Mouse (Mus musculus) hindbrain, embryonic 13.5 days (tissue): ENCODE results near the gene Hyou1. TPM values are rescaled to one million over a fixed set of nuclear protein-coding genes. Genes with fewer than 3 reads are reported as not detected.

Experiments used
- ATAC-seq: fragments of 200-750 bp; cut with Nextera tagmentation; 2 replicates; pipeline ENCODE4 v1.8.0; 2017; ENCODE audit warnings: moderate TSS enrichment; ENCODE audit not compliant: low FRiP score
- H3K27ac ChIP-seq: fragments of 300-500 bp; sonication (generic); 2 replicates; pipeline ENCODE4 v1.5.1; 2015; ENCODE audit warnings: inconsistent platforms, mild to moderate bottlenecking, moderate library complexity
- H3K27me3 ChIP-seq: fragments of 300-500 bp; sonication (generic); 2 replicates; pipeline ENCODE4 v1.6.1; 2015; ENCODE audit warnings: mild to moderate bottlenecking, inconsistent platforms
- H3K36me3 ChIP-seq: fragments of 300-500 bp; sonication (generic); 2 replicates; pipeline ENCODE4 v1.6.1; 2015; ENCODE audit warnings: mild to moderate bottlenecking, inconsistent platforms
- H3K4me1 ChIP-seq: fragments of 300-500 bp; sonication (generic); replicated peaks from 2 replicates; pipeline ENCODE4 v1.6.1; 2015; ENCODE audit warnings: inconsistent platforms
- H3K4me2 ChIP-seq: fragments of 300-500 bp; sonication (generic); 2 replicates; pipeline ENCODE4 v1.6.1; 2015; ENCODE audit warnings: inconsistent platforms, mild to moderate bottlenecking, moderate library complexity
- H3K4me3 ChIP-seq: fragments of 300-500 bp; sonication (generic); 2 replicates; pipeline ENCODE4 v1.5.1; 2015; ENCODE audit warnings: mild to moderate bottlenecking, inconsistent platforms
- H3K9ac ChIP-seq: fragments of 300-500 bp; sonication (generic); 2 replicates; pipeline ENCODE4 v1.6.1; 2015; ENCODE audit warnings: mild to moderate bottlenecking, inconsistent platforms
- H3K9me3 ChIP-seq: fragments of 300-500 bp; sonication (generic); 2 replicates; pipeline ENCODE4 v1.6.1; 2016; ENCODE audit warnings: inconsistent platforms
- WGBS: fragments of 180-500 bp; shearing (Covaris S2); methylation state at CpG from one replicate; pipeline ENCODE4 v1.1.7; 2015; 5-methylcytosine and 5-hydroxymethylcytosine counted together
- polyA plus RNA-seq: library from polyadenylated mRNA; unstranded; fragments of >200 nt; fragmentation: Nextera tagmentation; extraction: Ambion mirVana; gene quantifications from 2 replicates; pipeline ENCODE4 v1.2.1, GENCODE M21; 2015

Hyou1 gene
- polyA plus RNA-seq, 1 experiment from 2014 or later, result 27.7 TPM

DNA sequence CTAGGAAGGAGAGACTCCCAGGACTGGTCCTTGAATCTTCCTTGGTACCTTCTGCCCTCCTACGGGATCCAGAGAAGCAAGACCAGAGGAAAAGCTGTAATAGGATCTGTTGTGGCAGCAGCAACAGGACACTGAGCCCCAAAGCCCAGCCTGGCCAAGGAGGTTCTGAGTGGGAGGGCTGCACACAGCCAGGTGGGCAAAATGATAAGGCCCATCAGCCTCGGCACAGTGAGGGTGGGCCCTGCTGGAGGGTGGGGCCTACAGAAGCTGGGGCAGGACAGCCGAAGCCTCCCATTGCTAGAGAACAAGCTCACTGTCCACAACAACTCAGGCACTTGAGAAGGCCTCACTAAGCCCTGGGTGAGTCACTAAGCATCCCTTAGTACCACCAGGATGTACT, 37.1 kb upstream of the Hyou1 start:
- ATAC-seq, result no peak
- H3K4me2 ChIP-seq, result no peak overlapping the region

DNA sequence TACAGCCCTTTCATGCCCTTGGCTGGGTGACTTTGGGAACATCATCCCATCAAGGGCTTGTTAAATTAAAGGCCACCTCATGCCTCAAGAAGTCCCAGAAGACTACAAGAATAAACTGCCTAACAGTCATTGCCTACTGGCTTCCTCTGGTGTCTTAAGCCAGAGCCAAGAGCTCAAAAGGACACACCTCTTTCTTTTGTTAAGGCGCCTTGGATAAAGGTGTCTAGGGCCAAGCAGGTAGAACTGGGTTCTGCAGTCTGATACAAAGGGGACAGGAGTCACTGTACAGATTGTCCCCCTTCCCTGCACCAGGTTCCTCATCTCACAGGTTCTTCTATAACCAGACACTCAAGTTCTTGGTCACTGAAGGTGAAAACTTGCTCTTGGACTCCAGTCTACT, 36.7 kb upstream of the Hyou1 start:
- H3K9ac ChIP-seq, result no peak overlapping the region; the same call in 1 of the 2 replicates
- peak overlapping the region; percentile 63 for H3K4me2 ChIP-seq
- ATAC-seq, result no peak

More for the DNA sequence above, 37.1 kb upstream of the Hyou1 start:
- no peak overlapping the region for H3K27ac ChIP-seq
- peaks cover 37% of the 10 kb centered on the region for H3K36me3 ChIP-seq
- peaks cover 21% of the 10 kb centered on the region for H3K4me1 ChIP-seq
- no peaks in the 10 kb centered on the region for H3K27me3 ChIP-seq
- 86% methylated on average over 3 of the region's 3 CpGs for WGBS
- no peaks in the 10 kb centered on the region for H3K9me3 ChIP-seq
- H3K9ac ChIP-seq, result peak overlapping the region; percentile 15; the same call in 1 of the 2 replicates
- no peak overlapping the region for H3K4me3 ChIP-seq

DNA sequence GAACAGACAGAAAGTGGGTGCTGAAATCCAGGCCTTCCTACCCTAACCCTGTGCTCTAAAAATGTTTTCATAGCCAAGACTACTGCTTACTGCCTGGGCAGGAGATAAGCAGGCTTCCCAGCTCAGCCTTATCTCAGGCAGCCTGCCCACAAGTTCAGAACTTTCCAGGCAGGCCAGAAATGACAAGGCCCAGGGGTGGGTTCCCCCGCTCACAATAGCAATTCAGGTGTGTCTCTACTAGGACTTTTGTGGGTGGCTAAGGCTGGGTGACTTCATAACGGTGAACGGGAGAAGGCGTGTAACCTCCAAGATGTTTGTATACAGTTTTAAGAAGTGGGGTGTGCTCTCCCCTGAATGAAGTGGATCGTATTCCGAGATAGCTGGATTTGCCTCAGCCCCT, 36.0 kb upstream of the Hyou1 start:
- Histone ChIP-seq H3K4me3 (peak overlapping the region; percentile 77), H3K4me2 (peak overlapping the region; percentile 63), H3K36me3 (peaks cover 45% of the 10 kb centered on the region), H3K27me3 (no peaks in the 10 kb centered on the region), H3K27ac (peak overlapping the region; percentile 98), H3K9ac (peak overlapping the region; percentile 84), H3K9me3 (no peaks in the 10 kb centered on the region), H3K4me1 (peaks cover 12% of the 10 kb centered on the region)
- 15% methylated on average over 6 of the region's 6 CpGs for WGBS
- no peak for ATAC-seq

More for the DNA sequence above, 36.7 kb upstream of the Hyou1 start:
- Histone ChIP-seq H3K27me3 (no peaks in the 10 kb centered on the region), H3K4me1 (peaks cover 16% of the 10 kb centered on the region), H3K36me3 (peaks cover 39% of the 10 kb centered on the region), H3K27ac (no peak overlapping the region), H3K9me3 (no peaks in the 10 kb centered on the region), H3K4me3 (no peak overlapping the region)
- WGBS, result 100% methylated on average over 1 of the region's 1 CpGs

DNA sequence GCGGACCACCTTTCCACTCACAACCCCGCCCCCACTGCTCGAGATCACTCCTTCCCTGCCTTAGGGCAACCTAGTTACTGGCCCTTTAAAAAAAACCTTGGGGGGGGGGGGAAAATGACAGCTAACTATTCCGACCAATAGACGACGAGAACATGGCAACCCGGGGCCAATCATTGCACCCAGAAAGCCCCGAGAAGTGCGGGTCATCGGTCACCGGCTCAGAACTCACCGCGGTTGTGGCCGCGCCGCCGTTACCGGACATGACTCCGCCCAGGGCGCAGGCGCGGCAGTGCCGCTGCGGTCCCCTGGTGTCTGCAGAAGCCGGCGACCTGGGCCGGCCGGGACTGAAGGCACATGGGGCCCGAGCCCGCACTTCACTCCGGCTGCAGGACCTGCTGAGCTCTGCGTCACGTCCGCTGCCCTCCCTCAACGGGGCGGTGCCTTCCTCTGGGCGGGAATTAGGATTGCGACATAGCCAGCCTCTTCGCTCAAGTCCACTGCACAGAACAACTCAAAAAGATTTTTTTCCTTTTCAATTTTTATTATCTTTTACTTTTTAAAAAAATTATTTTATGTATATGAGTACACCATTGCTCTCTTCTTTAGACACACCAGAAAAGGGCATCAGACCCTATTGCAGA, 35.4 kb upstream of the Hyou1 start, which contains the start of gene Hmbs:
Gene Hmbs, minus strand, starts transcription at position 448 of the 641 bp plus-strand sequence.
- Histone ChIP-seq H3K27ac (peak within 1 kb of the TSS; percentile 98), H3K27me3 (no peaks in the 10 kb centered on the region), H3K4me2 (peak within 1 kb of the TSS; percentile 63), H3K4me3 (peak within 1 kb of the TSS; percentile 77), H3K36me3 (peaks cover 47% of the 10 kb centered on the region), H3K9me3 (no peaks in the 10 kb centered on the region), H3K9ac (peak within 1 kb of the TSS; percentile 84), H3K4me1 (peaks cover 12% of the 10 kb centered on the region)
- WGBS, result 0% methylated on average over 38 of the region's 39 CpGs
- ATAC-seq, result peak; percentile 97

DNA sequence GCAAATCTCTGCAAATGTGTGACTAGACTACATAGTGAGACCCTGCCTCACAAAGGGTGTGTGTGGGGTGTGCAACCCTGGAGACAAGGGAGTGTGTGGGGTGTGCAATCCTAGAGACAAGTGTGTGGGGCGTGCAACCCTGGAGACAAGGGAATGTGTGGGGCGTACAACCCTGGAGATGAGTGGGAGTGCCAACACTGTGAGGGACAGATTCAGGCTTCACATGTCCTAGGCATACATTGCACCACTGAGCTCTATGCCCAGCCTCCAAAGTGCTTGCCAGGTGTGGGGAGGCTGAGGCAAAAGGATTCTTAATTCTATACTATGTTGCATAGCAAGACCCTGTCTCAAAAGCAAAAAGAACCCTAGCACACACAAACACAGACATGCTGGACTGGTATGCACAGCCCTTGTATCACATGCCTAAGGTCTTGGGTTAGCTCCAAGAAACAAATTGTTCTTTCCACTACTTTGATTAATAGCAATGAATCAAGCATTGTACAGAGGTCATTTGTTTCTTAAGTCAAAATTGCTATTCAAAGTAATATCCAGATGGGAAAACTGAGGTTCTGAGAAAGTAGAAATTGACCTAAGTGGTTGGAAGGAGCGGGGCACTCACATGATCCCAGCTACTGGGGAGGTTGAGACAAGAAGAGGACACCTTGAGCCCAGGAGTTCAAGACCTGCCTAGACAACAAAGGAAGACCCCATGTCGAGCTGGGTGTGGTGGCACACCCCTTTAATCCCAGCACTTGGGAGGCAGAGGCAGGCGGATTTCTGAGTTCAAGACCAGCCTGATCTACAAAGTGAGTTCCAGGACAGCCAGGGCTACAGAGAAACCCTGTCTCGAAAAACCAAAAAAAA, 33.5 kb upstream of the Hyou1 start:
- Histone ChIP-seq H3K4me3 (no peak overlapping the region), H3K36me3 (peaks cover 56% of the 10 kb centered on the region), H3K9me3 (no peaks in the 10 kb centered on the region), H3K9ac (no peak overlapping the region), H3K27ac (no peak overlapping the region), H3K27me3 (no peaks in the 10 kb centered on the region), H3K4me1 (peaks cover 12% of the 10 kb centered on the region), H3K4me2 (no peak overlapping the region)
- ATAC-seq, result no peak
- WGBS, result 96% methylated on average over 5 of the region's 6 CpGs

DNA sequence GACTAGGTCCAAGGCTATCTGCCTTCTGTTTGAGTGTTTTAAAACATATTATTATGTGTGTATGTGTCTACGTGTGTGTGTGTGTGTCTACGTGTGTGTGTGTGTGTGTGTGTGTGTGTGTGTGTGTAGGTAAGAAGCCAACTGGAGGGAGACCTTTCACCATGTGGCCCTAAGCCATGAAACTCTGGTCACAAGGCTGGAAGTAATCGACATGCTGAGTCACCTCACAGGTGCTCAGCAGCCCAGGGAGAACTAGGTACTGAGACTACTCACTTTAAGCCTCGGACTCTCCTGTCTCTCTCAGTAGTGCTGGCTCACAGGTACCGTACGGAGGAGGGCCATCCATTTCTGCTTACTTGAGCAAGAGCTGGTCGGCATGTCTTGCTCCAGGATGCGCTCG, 32.1 kb upstream of the Hyou1 start:
- Histone ChIP-seq H3K4me1 (peaks cover 12% of the 10 kb centered on the region), H3K9ac (no peak overlapping the region), H3K36me3 (peaks cover 63% of the 10 kb centered on the region), H3K9me3 (no peaks in the 10 kb centered on the region), H3K4me2 (no peak overlapping the region), H3K27me3 (no peaks in the 10 kb centered on the region), H3K4me3 (no peak overlapping the region), H3K27ac (no peak overlapping the region)
- no peak for ATAC-seq
- WGBS, result 93% methylated on average over 9 of the region's 9 CpGs

DNA sequence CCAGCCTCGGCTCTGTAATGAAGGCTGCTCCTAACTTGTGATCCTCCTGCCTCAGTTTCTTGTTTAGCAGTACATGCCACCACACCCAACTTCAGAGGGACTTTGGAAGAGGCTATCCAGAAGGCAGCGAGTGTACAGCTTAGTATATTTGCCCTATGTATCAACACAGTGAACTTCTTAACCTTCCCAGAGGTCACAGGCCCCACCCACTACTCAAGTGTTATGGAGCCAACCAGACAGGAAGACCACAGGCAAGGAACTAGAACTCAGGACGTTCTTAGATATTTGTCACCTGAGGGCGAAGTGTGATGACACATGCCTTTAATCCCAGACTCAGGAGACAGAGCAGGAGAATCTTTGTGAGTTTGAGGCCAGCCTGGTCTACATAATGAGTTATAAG, 31.7 kb upstream of the Hyou1 start:
- Histone ChIP-seq H3K27me3 (no peaks in the 10 kb centered on the region), H3K9me3 (no peaks in the 10 kb centered on the region), H3K9ac (no peak overlapping the region), H3K4me1 (peaks cover 12% of the 10 kb centered on the region), H3K4me2 (no peak overlapping the region), H3K4me3 (no peak overlapping the region), H3K27ac (no peak overlapping the region), H3K36me3 (peaks cover 67% of the 10 kb centered on the region)
- no peak for ATAC-seq
- 91% methylated on average over 4 of the region's 4 CpGs for WGBS

DNA sequence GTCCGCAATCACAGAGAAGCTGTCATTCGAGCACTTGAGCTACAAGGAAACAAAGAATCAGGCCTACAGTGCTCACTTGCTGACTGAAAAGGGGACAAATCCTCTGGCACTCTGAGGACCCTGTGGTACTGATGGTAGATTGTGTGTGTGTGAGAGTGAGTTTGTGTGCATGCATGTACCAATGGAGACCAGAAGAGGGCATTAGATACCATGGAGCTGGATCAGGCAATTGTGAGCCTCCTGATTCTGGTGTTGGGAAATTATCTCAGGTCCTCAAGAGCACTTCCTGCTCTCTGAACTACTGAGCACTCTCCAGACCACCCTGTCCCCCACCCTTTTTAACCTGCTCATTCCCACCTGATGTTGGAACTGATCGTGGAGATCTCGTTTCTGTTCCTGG, 30.7 kb upstream of the Hyou1 start:
- Histone ChIP-seq H3K4me3 (no peak overlapping the region), H3K4me2 (no peak overlapping the region), H3K36me3 (peaks cover 77% of the 10 kb centered on the region), H3K27me3 (no peaks in the 10 kb centered on the region), H3K4me1 (peaks cover 4% of the 10 kb centered on the region), H3K9ac (no peak overlapping the region), H3K27ac (no peak overlapping the region), H3K9me3 (no peaks in the 10 kb centered on the region)
- ATAC-seq, result no peak
- WGBS, result 95% methylated on average over 4 of the region's 4 CpGs

DNA sequence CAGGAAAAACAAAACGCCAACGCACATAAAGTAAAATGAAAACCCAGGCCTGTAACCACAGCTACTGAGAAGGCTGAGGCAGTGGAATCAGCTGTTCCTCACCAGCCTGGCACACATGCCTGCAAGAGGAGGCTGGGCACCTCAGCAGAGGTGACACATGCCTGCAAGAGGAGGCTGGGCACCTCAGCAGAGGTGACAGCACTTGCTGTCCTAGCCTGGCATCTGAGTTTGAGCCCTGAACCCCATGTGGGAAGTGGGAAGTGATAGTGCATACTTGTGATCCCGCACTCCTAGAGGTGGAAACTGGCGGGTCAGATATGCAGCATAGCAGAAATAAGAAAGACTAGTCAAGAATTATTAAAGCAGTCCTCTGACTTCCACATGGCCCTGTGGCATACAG, 27.9 kb upstream of the Hyou1 start:
- Histone ChIP-seq H3K27me3 (no peaks in the 10 kb centered on the region), H3K4me3 (no peak overlapping the region), H3K9me3 (no peaks in the 10 kb centered on the region), H3K4me2 (no peak overlapping the region), H3K36me3 (peaks cover 99% of the 10 kb centered on the region), H3K4me1 (no peaks in the 10 kb centered on the region), H3K9ac (no peak overlapping the region), H3K27ac (no peak overlapping the region)
- ATAC-seq, result no peak
- WGBS, result 97% methylated on average over 4 of the region's 4 CpGs

DNA sequence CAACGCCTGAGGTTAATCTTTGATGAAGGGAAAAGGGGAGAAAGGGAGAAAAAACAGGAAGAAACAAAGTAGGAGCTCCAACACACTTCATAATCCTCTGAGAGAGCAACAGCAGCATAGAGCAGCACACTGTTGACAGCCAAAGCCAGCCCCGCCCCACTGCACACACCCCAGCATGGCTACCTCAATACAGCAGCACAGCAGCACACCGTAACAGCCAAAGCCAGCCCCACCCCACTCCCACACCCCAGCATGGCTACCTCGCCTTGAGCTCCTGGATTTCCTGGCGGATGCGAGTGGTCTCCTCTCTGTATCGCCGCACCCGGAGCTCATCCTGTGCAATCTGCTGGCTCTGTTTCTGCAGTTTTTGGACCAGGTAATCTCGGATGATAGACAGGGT, 27.0 kb upstream of the Hyou1 start:
- Histone ChIP-seq H3K4me1 (peaks cover 3% of the 10 kb centered on the region; the same call in 1 of the 2 replicates), H3K9ac (no peak overlapping the region; the same call in 1 of the 2 replicates), H3K36me3 (peaks cover 98% of the 10 kb centered on the region), H3K9me3 (no peaks in the 10 kb centered on the region), H3K4me2 (no peak overlapping the region), H3K4me3 (no peak overlapping the region), H3K27me3 (no peaks in the 10 kb centered on the region), H3K27ac (no peak overlapping the region)
- no peak for ATAC-seq
- 92% methylated on average over 10 of the region's 10 CpGs for WGBS

DNA sequence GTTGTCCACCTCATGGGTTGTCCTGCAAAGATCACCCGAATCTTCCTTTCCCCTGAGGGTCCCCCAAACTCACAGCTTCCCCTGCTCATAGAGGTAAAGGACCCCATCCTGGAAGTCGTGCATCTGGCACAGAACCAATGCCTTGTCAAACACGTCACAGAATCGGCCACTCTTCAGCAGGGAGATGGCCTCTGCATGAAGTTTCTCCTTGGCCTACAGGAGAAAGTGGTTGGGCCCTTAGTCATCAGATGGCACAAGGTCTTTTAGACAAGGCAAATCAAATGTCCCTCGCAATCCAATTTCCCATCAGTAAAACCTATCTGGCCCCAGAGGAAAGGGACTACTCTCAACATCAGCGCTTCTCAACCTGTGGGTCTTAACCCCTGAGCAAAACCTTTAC, 26.1 kb upstream of the Hyou1 start:
- no peak overlapping the region for H3K9ac ChIP-seq
- H3K27ac ChIP-seq, result no peak overlapping the region
- 95% methylated on average over 6 of the region's 6 CpGs for WGBS
- H3K4me1 ChIP-seq, result peaks cover 3% of the 10 kb centered on the region; the same call in 1 of the 2 replicates
- no peaks in the 10 kb centered on the region for H3K27me3 ChIP-seq
- ATAC-seq, result no peak
- H3K36me3 ChIP-seq, result peaks cover 97% of the 10 kb centered on the region
- H3K4me2 ChIP-seq, result no peak overlapping the region
- H3K4me3 ChIP-seq, result no peak overlapping the region
- no peaks in the 10 kb centered on the region for H3K9me3 ChIP-seq

DNA sequence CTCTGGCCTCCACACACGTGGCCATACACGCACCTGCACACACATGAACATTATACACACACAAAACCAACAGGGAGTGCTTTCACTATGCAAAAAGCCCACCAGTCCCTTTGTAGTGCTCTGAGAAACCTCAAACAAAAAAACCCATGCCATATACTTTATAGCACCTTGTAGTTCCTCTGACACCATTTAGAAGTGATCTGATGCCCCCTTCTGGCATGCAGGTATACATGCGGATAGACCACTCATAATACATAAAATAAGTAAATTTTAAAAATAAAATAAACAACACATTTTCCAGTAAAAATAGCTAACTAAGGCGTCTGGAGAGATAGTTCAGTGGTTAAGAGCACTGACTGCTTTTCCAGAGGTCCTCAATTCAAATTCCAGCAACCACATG, 22.1 kb upstream of the Hyou1 start:
- Histone ChIP-seq H3K4me3 (no peak overlapping the region), H3K36me3 (peaks cover 74% of the 10 kb centered on the region), H3K9me3 (no peaks in the 10 kb centered on the region), H3K27me3 (no peaks in the 10 kb centered on the region), H3K4me1 (peaks cover 14% of the 10 kb centered on the region), H3K27ac (no peak overlapping the region), H3K9ac (no peak overlapping the region), H3K4me2 (no peak overlapping the region)
- WGBS, result 79% methylated on average over 4 of the region's 4 CpGs
- no peak for ATAC-seq
